Mouse (Mus musculus): Measurements from ENCODE around the gene 1810055G02Rik.

- TF ChIP-seq GATA1 (IDR thresholded peaks at IDR 0.05; ENCODE audit: low read length) (no peak), TAL1 (IDR thresholded peaks at IDR 0.05; ENCODE audit: low read length) (no peak)
These were observed 33.8 kb upstream of the 1810055G02Rik start for GRCm38 (mm10) chr19:3674122-3674855.
